Mouse (Mus musculus) liver, embryonic 14.5 days (tissue): Measurements from ENCODE around the gene BC005537. TPM values are rescaled to one million over a fixed set of nuclear protein-coding genes. Genes with fewer than 3 reads are reported as not detected.

Experiments
- ATAC-seq: fragments of 200-750 bp; cut with Nextera tagmentation; 2 replicates; pipeline ENCODE4 v1.8.0; 2017; ENCODE audit warnings: moderate number of reproducible peaks, mild to moderate bottlenecking, moderate library complexity; ENCODE audit not compliant: insufficient read depth
- DNase-seq, 3 experiments: peaks; one replicate each; pipeline ENCODE4 v3.0.0-alpha.2; 2012 to 2013; ENCODE audit warnings: low read depth in 3 of 3, low spot score in 3 of 3
- H3K27ac ChIP-seq: fragments of 300-500 bp; sonication (generic); 2 replicates; pipeline ENCODE4 v1.5.1; 2014; ENCODE audit warnings: moderate library complexity, mild to moderate bottlenecking, control low read depth, inconsistent platforms
- H3K27me3 ChIP-seq: fragments of 300-500 bp; sonication (generic); 2 replicates; pipeline ENCODE4 v1.6.1; 2014; ENCODE audit warnings: mild to moderate bottlenecking, low read length, moderate library complexity; ENCODE audit not compliant: control insufficient read depth, insufficient read depth
- H3K36me3 ChIP-seq: fragments of 300-500 bp; sonication (generic); replicated peaks from 2 replicates; pipeline ENCODE4 v1.6.1; 2014; ENCODE audit warnings: low read depth; ENCODE audit not compliant: control insufficient read depth, insufficient read depth
- H3K4me1 ChIP-seq, 2 experiments: fragments of 200-500 bp in 1 of 2; fragments of 300-500 bp in 1 of 2; sonication (generic) in 1 of 2; replicated peaks; 2 replicates each; pipeline ENCODE4 v1.6.1; 2012 to 2014; ENCODE audit warnings: antibody characterized with exemption in 1 of 2, inconsistent platforms in 1 of 2, low read length in 1 of 2; ENCODE audit not compliant: control insufficient read depth in 2 of 2, insufficient read depth in 2 of 2
- H3K4me2 ChIP-seq: fragments of 300-500 bp; sonication (generic); 2 replicates; pipeline ENCODE4 v1.6.1; 2014; ENCODE audit warnings: low read depth, mild to moderate bottlenecking, control low read depth, moderate library complexity
- H3K4me3 ChIP-seq, 2 experiments: fragments of 200-500 bp in 1 of 2; fragments of 300-500 bp in 1 of 2; sonication (generic) in 1 of 2; 2 replicates each; pipeline ENCODE4 v1.5.1; 2012 to 2014; ENCODE audit warnings: low read depth in 2 of 2, low read length in 2 of 2, mild to moderate bottlenecking in 2 of 2, control low read depth in 1 of 2, inconsistent platforms in 1 of 2, moderate library complexity in 1 of 2; ENCODE audit not compliant: insufficient read depth in 1 of 2
- H3K9ac ChIP-seq: fragments of 300-500 bp; sonication (generic); replicated peaks from 2 replicates; pipeline ENCODE4 v1.6.1; 2014; ENCODE audit warnings: mild to moderate bottlenecking, control low read depth, moderate library complexity
- H3K9me3 ChIP-seq: fragments of 300-500 bp; sonication (generic); 2 replicates; pipeline ENCODE4 v1.6.1; 2016; ENCODE audit warnings: low read length, mixed read lengths; ENCODE audit not compliant: control insufficient read depth
- CTCF ChIP-seq: IDR thresholded peaks from 2 replicates; pipeline ENCODE4 v1.5.1; 2016; ENCODE audit warnings: antibody characterized with exemption, low read depth, control low read depth
- EP300 ChIP-seq: IDR thresholded peaks from 2 replicates; pipeline ENCODE4 v1.6.1; 2016; ENCODE audit warnings: antibody characterized with exemption, low read depth
- WGBS: fragments of 180-500 bp; shearing (Covaris S2); extraction: QIAGEN DNeasy Blood & Tissue Kit; methylation state at CpG from one replicate; pipeline ENCODE4 v1.1.7; 2014; ENCODE audit not compliant: insufficient replicate concordance; 5-methylcytosine and 5-hydroxymethylcytosine counted together
- polyA plus RNA-seq, 2 experiments: library from polyadenylated mRNA; depleted of rRNA in 1 of 2; stranded (reverse) in 1 of 2; unstranded in 1 of 2; fragments of >200 nt; fragmentation: Nextera tagmentation in 1 of 2; extraction: Ambion mirVana in 1 of 2; gene quantifications; 2 replicates each; pipeline versions ENCODE4 v1.2.1 to v1.2.3; 2012 to 2014

Gene BC005537
- polyA plus RNA-seq, 2 experiments = 13.7 to 33.5 TPM

- no peaks in the 10 kb centered on the region for H3K9me3 ChIP-seq
- H3K36me3 ChIP-seq = no peaks in the 10 kb centered on the region
- H3K9ac ChIP-seq = no peak overlapping the region
- no peaks in the 10 kb centered on the region for H3K4me1 ChIP-seq
- no peak for TF ChIP-seq EP300
- no peak for TF ChIP-seq CTCF
- no peak overlapping the region for H3K4me3 ChIP-seq
- no peak overlapping the region for H3K4me2 ChIP-seq
- H3K27ac ChIP-seq = no peak overlapping the region
- no peaks in the 10 kb centered on the region for H3K27me3 ChIP-seq
- no peak for DNase-seq
- ATAC-seq = no peak
- WGBS = 84% methylated on average over 4 of the region's 4 CpGs
Measured at GRCm38 (mm10) chr13:24824647-24825046, 23.2 kb downstream of the BC005537 start.

- 78% methylated on average over 4 of the region's 4 CpGs for WGBS
- H3K9ac ChIP-seq = no peak overlapping the region
- H3K27me3 ChIP-seq = no peaks in the 10 kb centered on the region
- no peaks in the 10 kb centered on the region for H3K9me3 ChIP-seq
- H3K36me3 ChIP-seq = no peaks in the 10 kb centered on the region
- ATAC-seq (no peak), DNase-seq (no peak)
- TF ChIP-seq EP300 (no peak), CTCF (no peak)
- H3K4me3 ChIP-seq = no peak overlapping the region
- H3K27ac ChIP-seq = no peak overlapping the region
- H3K4me2 ChIP-seq = no peak overlapping the region
- H3K4me1 ChIP-seq = 0 out of 4 replicates have a peak, but pooled peaks cover 0 to under 1% of the 10 kb centered on the region in 2 experiments
Measured at GRCm38 (mm10) chr13:24825587-24825986, 24.1 kb downstream of the BC005537 start.

- Histone ChIP-seq H3K4me3 (no peak overlapping the region), H3K36me3 (no peaks in the 10 kb centered on the region), H3K9ac (no peak overlapping the region), H3K4me2 (no peak overlapping the region), H3K27ac (no peak overlapping the region), H3K4me1 (0 out of 4 replicates have a peak, but pooled peaks cover 0 to 2% of the 10 kb centered on the region in 2 experiments), H3K27me3 (no peaks in the 10 kb centered on the region), H3K9me3 (no peaks in the 10 kb centered on the region)
- no peak for DNase-seq
- TF ChIP-seq CTCF (no peak), EP300 (no peak)
- 71% methylated on average over 7 of the region's 7 CpGs for WGBS
- ATAC-seq = no peak
Measured at GRCm38 (mm10) chr13:24826116-24826515, 24.7 kb downstream of the BC005537 start.

GRCm38 (mm10) chr13:24830756-24831352 lies 29.4 kb downstream of the BC005537 start:
- H3K27ac ChIP-seq = peak overlapping the region; percentile 86
- no peaks in the 10 kb centered on the region for H3K27me3 ChIP-seq
- no peaks in the 10 kb centered on the region for H3K9me3 ChIP-seq
- peak overlapping the region; percentile 95 for H3K4me2 ChIP-seq
- TF ChIP-seq EP300 (no peak), CTCF (no peak)
- 1% methylated on average over 20 of the region's 20 CpGs for whole genome bisulfite sequencing
- H3K9ac ChIP-seq = peak overlapping the region; percentile 68
- no peaks in the 10 kb centered on the region; the same call in 1 of the 2 replicates for H3K36me3 ChIP-seq
- peaks cover 9 to 11% of the 10 kb centered on the region in 2 experiments for H3K4me1 ChIP-seq
- DNase-seq = peak in 1 of 3 experiments; percentile 17
- ATAC-seq = peak; percentile 12; the same call in 1 of the 2 replicates
- H3K4me3 ChIP-seq = peak overlapping the region; percentile 75 to 99

GRCm38 (mm10) chr13:24831353-24832130 lies 30.1 kb downstream of the BC005537 start, which contains the start of the genes Acot13 and Tdp2:
TSS of gene Acot13 (minus strand) at chr13:24831540.
TSS of gene Tdp2 (plus strand) at chr13:24831679.
- TF ChIP-seq EP300 (no peak), CTCF (peak; percentile 29; the same call in 1 of the 2 replicates)

More at GRCm38 (mm10) chr13:24831353-24832130, 30.1 kb downstream of the BC005537 start, which contains the start of the genes Acot13 and Tdp2:
- Histone ChIP-seq H3K9ac (peak within 1 kb of the TSS; percentile 78), H3K36me3 (peaks cover 5% of the 10 kb centered on the region), H3K4me3 (peak within 1 kb of the TSS; percentile 78 to 99), H3K9me3 (no peaks in the 10 kb centered on the region), H3K4me2 (peak within 1 kb of the TSS; percentile 95), H3K4me1 (peaks cover 11% of the 10 kb centered on the region in 2 experiments), H3K27me3 (no peaks in the 10 kb centered on the region), H3K27ac (peak within 1 kb of the TSS; percentile 86)
- DNase-seq (peak; percentile 94 to 96 (median 95)), ATAC-seq (peak; percentile 97)
- WGBS = under 1% methylated on average over 89 of the region's 90 CpGs
